Mouse (Mus musculus): ENCODE results near the gene Sgms1.
"Not testable (repeated sequence)": the region's sequence is repeated elsewhere in the genome, so short reads cannot be mapped to it uniquely, and the experiment has no call there.

The Sgms1 gene

GRCm38 (mm10) chr19:32324550-32324949 is 65.0 kb downstream of the Sgms1 start:
- no peak for DNase-seq

- peak; percentile 53 to 81 for DNase-seq
These were observed 66.4 kb downstream of the Sgms1 start for GRCm38 (mm10) chr19:32323070-32323469.

GRCm38 (mm10) chr19:32322429-32323035 is 67.0 kb downstream of the Sgms1 start:
- peak; percentile 80 to 89 for DNase-seq

GRCm38 (mm10) chr19:32320366-32320666 is 69.2 kb downstream of the Sgms1 start:
- DNase-seq, result peak; percentile 79 to 90

- peak in 1 of 2 experiments; percentile 70 for DNase-seq
These were observed 69.8 kb downstream of the Sgms1 start for GRCm38 (mm10) chr19:32319531-32320365.

DNA sequence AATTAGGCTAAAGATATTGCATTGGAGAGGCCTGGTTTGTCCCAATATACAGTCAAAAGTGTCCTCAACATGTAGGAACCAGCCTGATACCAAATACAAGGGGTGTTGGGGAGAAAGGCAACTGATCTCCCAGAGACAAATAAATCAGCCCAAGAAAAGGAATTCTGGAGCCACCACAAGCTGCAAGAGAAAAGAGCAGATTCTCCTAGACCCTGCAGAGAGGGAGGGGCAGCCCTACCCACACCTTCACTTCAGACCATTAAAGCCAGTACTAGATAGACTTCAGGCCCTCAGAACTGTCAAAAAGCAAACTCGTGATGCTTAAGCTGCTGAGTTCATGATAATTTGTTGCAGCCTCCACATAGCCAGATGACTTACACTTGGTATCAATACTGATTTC is 70.5 kb downstream of the Sgms1 start:
- no peak for DNase-seq

- not testable (repeated sequence) for DNase-seq
These were observed 72.2 kb downstream of the Sgms1 start for GRCm38 (mm10) chr19:32317347-32317746.

DNA sequence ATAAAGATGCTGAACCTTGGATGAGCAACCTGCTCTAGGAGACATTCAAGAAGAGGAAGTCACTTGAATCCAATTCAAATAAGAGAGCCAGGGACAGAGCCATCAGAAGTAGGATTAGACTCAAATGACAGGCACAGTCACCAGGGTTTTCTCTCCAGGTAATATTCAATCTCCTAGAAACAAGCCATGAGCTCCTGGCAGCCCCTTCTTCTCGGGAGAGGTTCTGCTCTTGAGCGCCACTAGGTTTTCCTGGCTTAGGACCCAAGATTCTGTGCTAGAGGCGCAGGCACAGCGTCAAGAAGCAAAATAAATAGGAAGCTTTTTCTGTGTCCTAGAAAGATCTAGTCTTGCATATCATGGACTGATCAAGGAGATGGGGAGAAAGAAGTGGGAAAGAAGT is 76.2 kb downstream of the Sgms1 start:
- no peak for DNase-seq

GRCm38 (mm10) chr19:32311762-32312161 is 77.8 kb downstream of the Sgms1 start:
- no peak for DNase-seq

GRCm38 (mm10) chr19:32311063-32311462 is 78.5 kb downstream of the Sgms1 start:
- no peak for DNase-seq

DNA sequence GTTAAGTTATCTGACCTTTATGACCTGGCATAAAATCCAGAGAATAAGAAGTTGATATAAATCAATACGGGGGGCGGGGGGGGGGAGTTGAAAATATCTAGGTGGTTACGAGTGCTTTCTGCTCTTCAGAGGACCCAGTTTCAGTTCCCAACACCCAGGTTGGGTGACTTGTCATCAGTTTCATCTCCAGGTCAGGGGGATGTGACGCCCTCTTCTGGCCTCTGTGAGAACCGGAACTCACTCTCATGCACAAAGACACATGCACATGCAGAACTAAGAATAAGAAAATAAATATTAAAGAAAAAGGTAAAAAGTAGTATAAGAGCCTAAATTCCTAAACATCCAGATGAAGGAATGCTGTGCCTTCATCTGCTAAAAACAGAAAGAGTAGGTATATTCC is 79.0 kb downstream of the Sgms1 start:
- no peak for DNase-seq

DNA sequence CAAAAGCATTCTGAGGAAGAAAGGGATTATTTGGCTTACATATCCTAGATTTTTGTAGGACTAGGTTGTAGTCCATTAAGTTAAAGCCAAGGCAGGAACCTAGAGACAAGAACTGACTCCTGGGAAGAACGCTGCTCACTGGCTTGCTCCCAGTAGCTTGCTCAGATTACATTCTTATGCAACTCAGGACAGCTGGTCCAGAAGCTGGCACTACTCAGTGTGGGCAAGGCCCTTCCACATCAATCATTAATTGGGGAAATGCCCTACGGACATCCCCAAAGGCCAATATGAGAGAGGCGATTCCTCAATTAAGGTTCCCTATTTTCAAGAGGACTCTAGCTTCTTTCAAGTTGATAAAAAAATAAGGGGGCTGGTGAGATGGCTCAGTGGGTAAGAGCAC is 80.2 kb downstream of the Sgms1 start:
- peak; percentile 73 to 85 for DNase-seq

DNA sequence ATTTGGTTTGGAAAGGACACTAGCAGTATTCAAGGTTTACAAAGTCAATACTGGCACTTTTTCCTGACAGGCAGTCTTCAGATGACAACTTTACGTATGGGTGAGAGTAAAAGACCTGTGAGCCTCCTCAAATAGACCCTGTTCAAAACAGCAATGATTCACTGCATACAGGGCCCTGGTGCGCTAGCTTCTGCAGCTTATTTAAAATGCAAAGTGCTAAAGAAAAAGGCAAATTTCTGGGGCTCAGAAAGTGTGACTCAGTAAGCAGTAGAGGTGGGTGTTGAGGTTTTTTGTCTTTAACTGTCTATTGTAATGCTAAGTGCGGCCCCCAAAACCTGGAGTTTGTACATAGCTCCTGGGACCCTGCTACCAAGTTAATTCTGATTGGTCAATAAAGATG is 81.2 kb downstream of the Sgms1 start:
- DNase-seq, result no peak

DNA sequence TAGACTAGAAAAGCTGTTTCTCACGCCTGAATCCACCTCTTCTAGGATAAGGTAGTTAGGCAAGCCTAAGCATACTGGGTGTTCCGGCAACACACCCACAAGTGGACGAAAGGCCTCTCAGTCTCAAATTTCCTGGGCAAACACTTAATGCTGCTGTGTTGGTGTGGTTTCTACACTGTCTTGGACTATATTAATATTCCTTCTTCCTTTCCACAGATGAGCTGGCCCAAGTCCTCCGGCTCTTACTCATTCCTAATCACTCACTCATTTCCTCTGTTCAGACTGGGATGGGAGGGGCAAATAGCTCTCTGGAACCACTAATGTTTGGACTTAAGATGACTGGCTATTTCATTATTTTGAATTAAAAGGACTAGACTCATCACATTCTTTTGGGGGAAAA is 84.6 kb downstream of the Sgms1 start:
- DNase-seq, result peak; percentile 58 to 84

- peak; percentile 86 to 90 for DNase-seq
These were observed 85.3 kb downstream of the Sgms1 start for GRCm38 (mm10) chr19:32304008-32304873.

DNA sequence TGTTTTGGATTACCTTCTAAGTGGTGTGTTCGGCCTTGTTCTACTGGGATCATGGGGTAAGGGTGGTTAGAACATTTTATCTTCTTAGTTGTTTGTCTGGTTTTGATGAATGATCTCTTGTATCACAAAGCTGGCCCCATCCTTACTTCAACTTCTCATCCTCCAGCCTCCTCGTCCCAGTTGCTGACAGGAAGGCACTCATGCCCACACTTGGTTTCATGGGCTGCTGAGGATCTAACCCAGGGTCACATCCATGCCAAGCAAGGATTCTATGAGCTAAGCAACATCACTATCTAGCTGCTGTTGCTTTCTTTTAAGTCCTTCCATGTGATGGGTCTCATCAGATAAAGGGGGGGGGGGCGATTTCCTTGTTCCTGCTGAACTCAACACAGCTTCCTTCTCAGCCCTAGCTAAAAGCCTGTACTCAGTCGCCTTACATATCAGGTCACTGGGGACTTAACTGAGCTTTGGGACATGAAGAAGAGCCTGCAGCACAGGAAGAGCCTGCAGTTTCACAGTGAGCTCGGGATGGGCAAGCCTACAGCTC is 86.6 kb downstream of the Sgms1 start:
- DNase-seq, result no peak

DNA sequence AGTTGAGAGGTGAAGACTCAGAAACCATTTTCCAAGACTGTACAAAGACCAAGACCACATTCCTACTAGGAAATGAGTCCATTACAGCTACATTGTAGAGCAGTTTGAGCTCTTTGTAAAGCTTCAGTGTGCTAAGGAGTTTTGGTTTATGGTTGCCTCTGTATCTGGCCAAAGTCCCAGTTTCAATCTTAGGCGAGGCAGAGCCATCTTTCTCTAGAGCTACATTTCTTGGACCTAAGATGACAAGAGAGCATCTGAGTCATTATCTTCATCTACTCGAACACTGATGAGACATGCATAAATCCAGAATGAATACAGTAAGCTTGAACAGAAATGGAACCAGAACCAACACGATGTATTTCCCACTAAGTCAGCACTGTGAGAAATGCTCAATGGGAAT is 87.9 kb downstream of the Sgms1 start:
- no peak for DNase-seq

DNA sequence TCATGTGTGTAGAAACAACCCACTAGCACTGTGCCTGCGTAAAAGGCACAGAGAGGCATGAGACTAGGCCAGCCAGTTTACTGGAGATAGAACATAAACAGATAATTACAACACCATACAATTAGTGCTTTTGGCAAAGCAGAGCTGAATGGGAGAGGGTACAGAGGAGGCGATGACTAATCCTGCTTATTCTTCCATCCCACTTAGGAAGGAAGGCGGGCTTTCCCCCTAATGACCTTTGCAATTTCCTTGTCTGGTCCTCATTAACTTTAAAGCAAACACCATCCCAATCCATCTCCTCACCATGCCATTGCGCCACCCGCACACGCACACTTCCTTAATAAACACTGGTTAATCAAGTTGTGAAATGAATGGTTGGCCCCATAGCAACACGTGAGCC is 91.3 kb downstream of the Sgms1 start:
- no peak for DNase-seq

- DNase-seq, result no peak
These were observed 92.7 kb downstream of the Sgms1 start for GRCm38 (mm10) chr19:32296863-32297262.

GRCm38 (mm10) chr19:32295581-32295980 is 93.9 kb downstream of the Sgms1 start:
- DNase-seq, result no peak

DNA sequence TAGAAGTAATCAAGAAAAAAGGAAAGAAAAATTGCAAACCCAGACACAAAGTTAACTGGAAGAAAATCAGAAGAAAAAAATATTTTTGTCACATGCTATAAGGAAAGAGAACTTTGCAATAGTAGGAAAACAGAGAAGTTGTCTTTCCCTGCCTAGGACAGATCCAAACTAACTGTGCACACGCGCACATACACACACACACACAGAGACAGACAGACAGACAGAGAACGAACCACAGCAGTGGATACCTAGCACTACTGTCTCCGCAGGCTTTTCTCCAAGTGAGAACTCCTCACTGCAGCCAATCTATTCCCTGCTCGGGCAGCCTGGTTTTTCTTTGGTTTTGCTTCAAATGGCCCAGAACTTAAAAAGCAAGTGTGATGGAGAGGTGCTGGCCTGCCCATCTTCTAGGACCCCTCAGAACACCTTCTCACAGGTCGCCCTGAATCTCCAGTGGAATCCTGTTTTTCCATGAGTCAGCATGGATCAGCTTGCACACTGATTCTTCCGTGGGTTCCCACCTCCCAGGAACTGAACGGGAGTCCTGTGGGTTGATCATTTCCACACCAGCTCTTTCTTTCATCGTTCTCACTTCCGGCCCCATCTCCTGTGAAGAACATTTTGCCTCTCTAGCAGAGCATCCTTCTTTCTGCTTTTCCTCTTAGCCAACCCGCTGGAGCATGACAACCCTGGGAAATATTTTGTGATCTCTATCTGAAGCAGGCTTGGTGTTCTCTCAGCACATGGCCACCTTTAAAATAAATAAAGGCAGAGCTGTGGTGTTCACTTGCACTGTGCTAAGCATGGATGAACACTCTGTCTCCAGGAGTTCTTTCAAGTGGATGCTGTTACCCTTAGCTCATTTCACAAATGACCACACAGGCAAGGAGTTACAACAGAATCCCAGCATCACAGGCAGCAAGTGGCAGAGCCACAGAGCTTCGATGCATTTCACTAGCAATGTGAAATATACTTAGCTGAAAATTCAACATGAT is 96.4 kb downstream of the Sgms1 start:
- DNase-seq, result no peak

Measured in kidney, postnatal 36 days (tissue).